Mouse (Mus musculus) liver, embryonic 14.5 days (tissue): ENCODE measurements at regions not wholly inside any gene's neighbourhood (a gene's known extent, or its start where the extent isn't known, plus 50 kb on each side); places are given as distances from the start of the nearest gene placed in this dataset.

Experiments
- ATAC-seq: fragments of 200-750 bp; cut with Nextera tagmentation; 2 replicates; pipeline ENCODE4 v1.8.0; 2017; ENCODE audit warnings: moderate number of reproducible peaks, mild to moderate bottlenecking, moderate library complexity; ENCODE audit not compliant: insufficient read depth
- DNase-seq, 3 experiments: peaks; one replicate each; pipeline ENCODE4 v3.0.0-alpha.2; 2012 to 2013; ENCODE audit warnings: low read depth in 3 of 3, low spot score in 3 of 3
- H3K27ac ChIP-seq: fragments of 300-500 bp; sonication (generic); 2 replicates; pipeline ENCODE4 v1.5.1; 2014; ENCODE audit warnings: moderate library complexity, mild to moderate bottlenecking, control low read depth, inconsistent platforms
- H3K27me3 ChIP-seq: fragments of 300-500 bp; sonication (generic); 2 replicates; pipeline ENCODE4 v1.6.1; 2014; ENCODE audit warnings: mild to moderate bottlenecking, low read length, moderate library complexity; ENCODE audit not compliant: control insufficient read depth, insufficient read depth
- H3K36me3 ChIP-seq: fragments of 300-500 bp; sonication (generic); replicated peaks from 2 replicates; pipeline ENCODE4 v1.6.1; 2014; ENCODE audit warnings: low read depth; ENCODE audit not compliant: control insufficient read depth, insufficient read depth
- H3K4me1 ChIP-seq, 2 experiments: fragments of 200-500 bp in 1 of 2; fragments of 300-500 bp in 1 of 2; sonication (generic) in 1 of 2; replicated peaks; 2 replicates each; pipeline ENCODE4 v1.6.1; 2012 to 2014; ENCODE audit warnings: antibody characterized with exemption in 1 of 2, inconsistent platforms in 1 of 2, low read length in 1 of 2; ENCODE audit not compliant: control insufficient read depth in 2 of 2, insufficient read depth in 2 of 2
- H3K4me2 ChIP-seq: fragments of 300-500 bp; sonication (generic); 2 replicates; pipeline ENCODE4 v1.6.1; 2014; ENCODE audit warnings: low read depth, mild to moderate bottlenecking, control low read depth, moderate library complexity
- H3K4me3 ChIP-seq, 2 experiments: fragments of 200-500 bp in 1 of 2; fragments of 300-500 bp in 1 of 2; sonication (generic) in 1 of 2; 2 replicates each; pipeline ENCODE4 v1.5.1; 2012 to 2014; ENCODE audit warnings: low read depth in 2 of 2, low read length in 2 of 2, mild to moderate bottlenecking in 2 of 2, control low read depth in 1 of 2, inconsistent platforms in 1 of 2, moderate library complexity in 1 of 2; ENCODE audit not compliant: insufficient read depth in 1 of 2
- H3K9ac ChIP-seq: fragments of 300-500 bp; sonication (generic); replicated peaks from 2 replicates; pipeline ENCODE4 v1.6.1; 2014; ENCODE audit warnings: mild to moderate bottlenecking, control low read depth, moderate library complexity
- H3K9me3 ChIP-seq: fragments of 300-500 bp; sonication (generic); 2 replicates; pipeline ENCODE4 v1.6.1; 2016; ENCODE audit warnings: low read length, mixed read lengths; ENCODE audit not compliant: control insufficient read depth
- CTCF ChIP-seq: IDR thresholded peaks from 2 replicates; pipeline ENCODE4 v1.5.1; 2016; ENCODE audit warnings: antibody characterized with exemption, low read depth, control low read depth
- EP300 ChIP-seq: IDR thresholded peaks from 2 replicates; pipeline ENCODE4 v1.6.1; 2016; ENCODE audit warnings: antibody characterized with exemption, low read depth
- WGBS: fragments of 180-500 bp; shearing (Covaris S2); extraction: QIAGEN DNeasy Blood & Tissue Kit; methylation state at CpG from one replicate; pipeline ENCODE4 v1.1.7; 2014; ENCODE audit not compliant: insufficient replicate concordance; 5-methylcytosine and 5-hydroxymethylcytosine counted together

DNA sequence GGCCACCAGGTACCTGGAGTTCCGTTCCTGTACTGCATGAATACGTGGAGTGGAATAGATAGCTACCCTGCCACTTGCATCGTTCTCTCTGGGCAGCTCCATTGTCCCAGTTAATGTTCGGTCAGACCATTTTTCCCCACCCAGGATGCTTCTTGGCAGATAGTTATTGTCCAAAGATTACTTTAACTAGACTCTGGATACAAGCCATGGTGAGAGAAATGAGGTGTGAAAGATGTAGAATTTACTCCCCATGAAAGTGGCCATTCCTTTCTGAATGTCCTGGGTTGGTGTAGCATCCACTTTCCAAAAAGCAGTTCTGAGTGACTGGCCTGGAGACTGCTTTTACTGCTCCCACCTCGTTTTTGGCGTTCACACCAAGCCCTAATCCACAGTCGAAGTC is 50.3 kb upstream of the Rassf6 start:
- 68% methylated on average over 7 of the region's 7 CpGs for WGBS
- H3K27ac ChIP-seq: no peak overlapping the region
- no peaks in the 10 kb centered on the region for H3K27me3 ChIP-seq
- no peaks in the 10 kb centered on the region for H3K36me3 ChIP-seq
- no peak overlapping the region for H3K4me2 ChIP-seq
- no peaks in the 10 kb centered on the region for H3K9me3 ChIP-seq
- ATAC-seq (no peak), DNase-seq (no peak)
- H3K4me1 ChIP-seq: peaks cover 0 to 8% of the 10 kb centered on the region in 2 experiments; a peak in 2 of 4 replicates
- no peak for TF ChIP-seq EP300
- no peak for TF ChIP-seq CTCF
- H3K9ac ChIP-seq: no peak overlapping the region
- no peak overlapping the region for H3K4me3 ChIP-seq
